Mouse (Mus musculus): ENCODE data around the gene Pir. TPM values are rescaled to one million over a fixed set of nuclear protein-coding genes. Genes with fewer than 3 reads are reported as not detected.

Gene Pir
- total RNA-seq, 2 experiments from 2014 or later: 2.9 to 6.0 TPM

- no peak for DNase-seq (ENCODE audit: low spot score)
Measured at GRCm38 (mm10) chrX:164330766-164331165, 61.6 kb downstream of the Pir start.

- DNase-seq (ENCODE audit: low spot score): no peak
Measured at GRCm38 (mm10) chrX:164338591-164338990, 69.4 kb downstream of the Pir start.

- peak; percentile 1 for DNase-seq (ENCODE audit: low spot score)
Measured at GRCm38 (mm10) chrX:164345359-164345938, 76.3 kb downstream of the Pir start.

- no peak for DNase-seq (ENCODE audit: low spot score)
Measured at GRCm38 (mm10) chrX:164348937-164349336, 79.8 kb downstream of the Pir start.

- no peak for DNase-seq (ENCODE audit: low spot score)
Measured at GRCm38 (mm10) chrX:164365153-164365865, 96.1 kb downstream of the Pir start.

- no peak for DNase-seq (ENCODE audit: low spot score)
Measured at GRCm38 (mm10) chrX:164370576-164370975, 101.4 kb downstream of the Pir start.

GRCm38 (mm10) chrX:164373081-164373480 lies 103.9 kb downstream of the Pir start, which contains the start of gene Vegfd:
Vegfd (plus strand) TSS chrX:164373378.
- peak; percentile 53 for DNase-seq (ENCODE audit: low spot score)

GRCm38 (mm10) chrX:164374586-164374985 lies 105.4 kb downstream of the Pir start:
- DNase-seq (ENCODE audit: low spot score): no peak

- peak; percentile 4 for DNase-seq (ENCODE audit: low spot score)
Measured at GRCm38 (mm10) chrX:164379721-164380120, 110.5 kb downstream of the Pir start.

GRCm38 (mm10) chrX:164381618-164382408 lies 112.6 kb downstream of the Pir start:
- DNase-seq (ENCODE audit: low spot score): peak; percentile 64

GRCm38 (mm10) chrX:164394091-164394490 lies 124.9 kb downstream of the Pir start:
- no peak for DNase-seq (ENCODE audit: low spot score)

- peak; percentile 13 for DNase-seq (ENCODE audit: low spot score)
Measured at GRCm38 (mm10) chrX:164398456-164398855, 129.3 kb downstream of the Pir start.

- DNase-seq (ENCODE audit: low spot score): no peak
Measured at GRCm38 (mm10) chrX:164405080-164405649, 136.0 kb downstream of the Pir start.

- no peak for DNase-seq (ENCODE audit: low spot score)
Measured at GRCm38 (mm10) chrX:164406133-164407022, 137.2 kb downstream of the Pir start.

GRCm38 (mm10) chrX:164408301-164408927 lies 139.2 kb downstream of the Pir start:
- no peak for DNase-seq (ENCODE audit: low spot score)

- no peak for DNase-seq (ENCODE audit: low spot score)
Measured at GRCm38 (mm10) chrX:164410562-164410961, 141.4 kb downstream of the Pir start.

GRCm38 (mm10) chrX:164416803-164417202 lies 147.6 kb downstream of the Pir start:
- DNase-seq (ENCODE audit: low spot score): no peak

GRCm38 (mm10) chrX:164418008-164418407 lies 148.8 kb downstream of the Pir start:
- DNase-seq (ENCODE audit: low spot score): no peak

GRCm38 (mm10) chrX:164419471-164419939 lies 150.3 kb downstream of the Pir start, which contains the start of gene Piga:
Piga (plus strand) TSS chrX:164419787.
- peak; percentile 90 for DNase-seq (ENCODE audit: low spot score)

- DNase-seq (ENCODE audit: low spot score): no peak
Measured at GRCm38 (mm10) chrX:164419955-164420354, 150.8 kb downstream of the Pir start.
